Mouse (Mus musculus) forebrain, embryonic 16.5 days (tissue): Measurements from ENCODE around the gene Kcnh2. TPM values are rescaled to one million over a fixed set of nuclear protein-coding genes. Genes with fewer than 3 reads are reported as not detected.
A peak's percentile ranks its signal among the peaks of the same experiment; 100 is the strongest.

Experiments
- ATAC-seq: fragments of 200-750 bp; cut with Nextera tagmentation; 2 replicates; pipeline ENCODE4 v1.8.0; 2017; ENCODE audit warnings: mild to moderate bottlenecking, moderate library complexity
- H3K27ac ChIP-seq: fragments of 300-500 bp; sonication (generic); 2 replicates; pipeline ENCODE4 v1.5.1; 2014; ENCODE audit warnings: low read length, control low read depth
- H3K27me3 ChIP-seq: fragments of 300-500 bp; sonication (generic); replicated peaks from 2 replicates; pipeline ENCODE4 v1.6.1; 2014; ENCODE audit warnings: low read length; ENCODE audit not compliant: control insufficient read depth, insufficient read depth
- H3K36me3 ChIP-seq: fragments of 300-500 bp; sonication (generic); 2 replicates; pipeline ENCODE4 v1.6.1; 2014; ENCODE audit not compliant: control insufficient read depth, insufficient read depth
- H3K4me1 ChIP-seq: fragments of 300-500 bp; sonication (generic); replicated peaks from 2 replicates; pipeline ENCODE4 v1.6.1; 2014; ENCODE audit warnings: low read length; ENCODE audit not compliant: control insufficient read depth, insufficient read depth
- H3K4me2 ChIP-seq: fragments of 300-500 bp; sonication (generic); 2 replicates; pipeline ENCODE4 v1.6.1; 2014; ENCODE audit warnings: mild to moderate bottlenecking, low read length, control low read depth
- H3K4me3 ChIP-seq: fragments of 300-500 bp; sonication (generic); replicated peaks from 2 replicates; pipeline ENCODE4 v1.5.1; 2014; ENCODE audit warnings: mild to moderate bottlenecking, low read length, control low read depth
- H3K9ac ChIP-seq: fragments of 300-500 bp; sonication (generic); replicated peaks from 2 replicates; pipeline ENCODE4 v1.6.1; 2014; ENCODE audit warnings: low read depth, low read length, control low read depth
- H3K9me3 ChIP-seq: fragments of 300-500 bp; sonication (generic); 2 replicates; pipeline ENCODE4 v1.6.1; 2016; ENCODE audit warnings: low read length; ENCODE audit not compliant: control insufficient read depth
- WGBS: fragments of 180-500 bp; shearing (Covaris S2); extraction: QIAGEN DNeasy Blood & Tissue Kit; methylation state at CpG from one replicate; pipeline ENCODE4 v1.1.7; 2014; 5-methylcytosine and 5-hydroxymethylcytosine counted together
- polyA plus RNA-seq: library from polyadenylated mRNA; unstranded; fragments of >200 nt; fragmentation: Nextera tagmentation; extraction: Ambion mirVana; gene quantifications from 2 replicates; pipeline ENCODE4 v1.2.1, GENCODE M21; 2015

Kcnh2 gene
- polyA plus RNA-seq, 1 experiment from 2014 or later, result 6.2 TPM

- WGBS, result 61% methylated on average over 6 of the region's 7 CpGs
- Histone ChIP-seq H3K36me3 (no peaks in the 10 kb centered on the region), H3K27ac (no peak overlapping the region), H3K4me3 (no peak overlapping the region), H3K4me1 (peaks cover 21% of the 10 kb centered on the region), H3K9ac (no peak overlapping the region), H3K9me3 (no peaks in the 10 kb centered on the region), H3K27me3 (peaks cover 36% of the 10 kb centered on the region), H3K4me2 (no peak overlapping the region)
- no peak for ATAC-seq
These were observed 37.7 kb upstream of the Kcnh2 start for GRCm38 (mm10) chr5:24389011-24389657.

- no peak overlapping the region for H3K27ac ChIP-seq
- peaks cover 25% of the 10 kb centered on the region for H3K4me1 ChIP-seq
- peak overlapping the region; percentile 52 for H3K4me3 ChIP-seq
- ATAC-seq, result no peak
- peak overlapping the region; percentile 66 for H3K9ac ChIP-seq
- peaks cover 36% of the 10 kb centered on the region for H3K27me3 ChIP-seq
- H3K36me3 ChIP-seq, result no peaks in the 10 kb centered on the region
- 24% methylated on average over 26 of the region's 26 CpGs for WGBS
- H3K9me3 ChIP-seq, result no peaks in the 10 kb centered on the region
- peak overlapping the region; percentile 95 for H3K4me2 ChIP-seq
These were observed 37.0 kb upstream of the Kcnh2 start for GRCm38 (mm10) chr5:24388246-24388915.

GRCm38 (mm10) chr5:24387264-24388241 is 36.1 kb upstream of the Kcnh2 start:
- Histone ChIP-seq H3K4me3 (peak overlapping the region; percentile 52), H3K4me1 (peaks cover 33% of the 10 kb centered on the region), H3K27ac (no peak overlapping the region), H3K9ac (peak overlapping the region; percentile 66), H3K4me2 (peak overlapping the region; percentile 95), H3K9me3 (no peaks in the 10 kb centered on the region), H3K27me3 (peaks cover 36% of the 10 kb centered on the region), H3K36me3 (no peaks in the 10 kb centered on the region)
- under 1% methylated on average over 73 of the region's 73 CpGs for WGBS
- peak; percentile 73 for ATAC-seq

GRCm38 (mm10) chr5:24385887-24386550 is 34.6 kb upstream of the Kcnh2 start:
- Histone ChIP-seq H3K9ac (no peak overlapping the region), H3K36me3 (no peaks in the 10 kb centered on the region), H3K27ac (no peak overlapping the region), H3K4me2 (no peak overlapping the region), H3K9me3 (no peaks in the 10 kb centered on the region), H3K4me1 (peaks cover 33% of the 10 kb centered on the region), H3K27me3 (peaks cover 36% of the 10 kb centered on the region), H3K4me3 (no peak overlapping the region)
- 80% methylated on average over 10 of the region's 10 CpGs for WGBS
- ATAC-seq, result no peak

GRCm38 (mm10) chr5:24385374-24385773 is 34.0 kb upstream of the Kcnh2 start:
- no peak for ATAC-seq
- Histone ChIP-seq H3K9me3 (no peaks in the 10 kb centered on the region), H3K27me3 (peaks cover 34% of the 10 kb centered on the region), H3K27ac (no peak overlapping the region), H3K4me3 (no peak overlapping the region), H3K4me2 (no peak overlapping the region), H3K4me1 (peaks cover 33% of the 10 kb centered on the region), H3K9ac (no peak overlapping the region), H3K36me3 (no peaks in the 10 kb centered on the region)
- WGBS, result 89% methylated on average over 5 of the region's 5 CpGs

- no peak for ATAC-seq
These were observed 33.0 kb upstream of the Kcnh2 start for GRCm38 (mm10) chr5:24384407-24384806.

GRCm38 (mm10) chr5:24383026-24383859 is 31.8 kb upstream of the Kcnh2 start:
- H3K4me1 ChIP-seq, result peaks cover 31% of the 10 kb centered on the region
- H3K4me2 ChIP-seq, result peak overlapping the region; percentile 79
- H3K9ac ChIP-seq, result peak overlapping the region; percentile 75
- H3K27me3 ChIP-seq, result peaks cover 25% of the 10 kb centered on the region
- H3K36me3 ChIP-seq, result no peaks in the 10 kb centered on the region
- no peaks in the 10 kb centered on the region for H3K9me3 ChIP-seq
- WGBS, result under 1% methylated on average over 34 of the region's 34 CpGs
- peak overlapping the region; percentile 66 for H3K4me3 ChIP-seq
- ATAC-seq, result peak; percentile 80
- H3K27ac ChIP-seq, result peak overlapping the region; percentile 53

More at GRCm38 (mm10) chr5:24384407-24384806, 33.0 kb upstream of the Kcnh2 start:
- no peaks in the 10 kb centered on the region for H3K9me3 ChIP-seq
- H3K9ac ChIP-seq, result no peak overlapping the region
- no peak overlapping the region for H3K27ac ChIP-seq
- peaks cover 34% of the 10 kb centered on the region for H3K27me3 ChIP-seq
- H3K4me2 ChIP-seq, result no peak overlapping the region; the same call in 1 of the 2 replicates
- WGBS, result 61% methylated on average over 6 of the region's 6 CpGs
- H3K36me3 ChIP-seq, result no peaks in the 10 kb centered on the region
- H3K4me1 ChIP-seq, result peaks cover 33% of the 10 kb centered on the region
- H3K4me3 ChIP-seq, result no peak overlapping the region

GRCm38 (mm10) chr5:24381988-24382387 is 30.6 kb upstream of the Kcnh2 start:
- 52% methylated on average over 2 of the region's 2 CpGs for WGBS
- peaks cover 19% of the 10 kb centered on the region for H3K4me1 ChIP-seq
- no peaks in the 10 kb centered on the region for H3K9me3 ChIP-seq
- peaks cover 15% of the 10 kb centered on the region for H3K27me3 ChIP-seq
- H3K9ac ChIP-seq, result no peak overlapping the region
- H3K27ac ChIP-seq, result no peak overlapping the region
- no peak overlapping the region for H3K4me3 ChIP-seq
- H3K36me3 ChIP-seq, result no peaks in the 10 kb centered on the region
- H3K4me2 ChIP-seq, result no peak overlapping the region
- ATAC-seq, result no peak
